Mouse (Mus musculus): ENCODE data around the gene Dclk1.

GRCm38 (mm10) chr3:55494348-55494747, 252.2 kb downstream of the Dclk1 start:
- no peak for TF ChIP-seq POLR2A (IDR thresholded peaks at IDR 0.05; ENCODE audit: insufficient read length, low read depth)
- TF ChIP-seq TCF12 (IDR thresholded peaks at IDR 0.05; ENCODE audit: insufficient read depth, poor library complexity, severe bottlenecking) = no peak
- TF ChIP-seq MYOD1 (IDR thresholded peaks at IDR 0.05; ENCODE audit: control insufficient read depth in 1 of 3, insufficient read length in 2 of 3, low read depth in 2 of 3) = no peak
- TF ChIP-seq USF1 (IDR thresholded peaks at IDR 0.05; ENCODE audit: low read depth) = no peak
- no peak for TF ChIP-seq CEBPB (IDR thresholded peaks at IDR 0.05; ENCODE audit: insufficient read depth, poor library complexity, severe bottlenecking)
- TF ChIP-seq TCF3 (IDR thresholded peaks at IDR 0.05; ENCODE audit: insufficient read length, low read depth) = no peak
- TF ChIP-seq MYOG (IDR thresholded peaks at IDR 0.05; ENCODE audit: control insufficient read depth in 1 of 3, insufficient read depth in 1 of 3, insufficient read length in 2 of 3, low read depth in 2 of 3) = no peak
- TF ChIP-seq REST (IDR thresholded peaks at IDR 0.05; ENCODE audit: insufficient read depth, insufficient read length) = no peak
- no peak for TF ChIP-seq SRF (IDR thresholded peaks at IDR 0.05; ENCODE audit: control insufficient read depth, insufficient read length, low read depth)
- TF ChIP-seq POLR2AphosphoS2 (IDR thresholded peaks at IDR 0.05; ENCODE audit: insufficient read length, low read depth) = no peak

Data from myocyte (in vitro differentiated cells).